Mouse (Mus musculus): ENCODE measurements around the gene Susd1.
A peak's percentile ranks its signal among the peaks of the same experiment; 100 is the strongest.

Susd1 gene

GRCm38 (mm10) chr4:59322733-59323132 lies 115.7 kb downstream of the Susd1 start:
- DNase-seq (ENCODE audit: low read depth, low spot score), result no peak

GRCm38 (mm10) chr4:59322056-59322455 lies 116.4 kb downstream of the Susd1 start:
- DNase-seq (ENCODE audit: low read depth, low spot score), result no peak

- no peak for DNase-seq (ENCODE audit: low read depth, low spot score)
These were observed 117.0 kb downstream of the Susd1 start for GRCm38 (mm10) chr4:59321181-59322008.

GRCm38 (mm10) chr4:59319136-59319941 lies 119.1 kb downstream of the Susd1 start:
- DNase-seq (ENCODE audit: low read depth, low spot score), result peak; percentile 30

GRCm38 (mm10) chr4:59318602-59319001 lies 119.8 kb downstream of the Susd1 start:
- DNase-seq (ENCODE audit: low read depth, low spot score), result no peak

GRCm38 (mm10) chr4:59315553-59316405 lies 122.7 kb downstream of the Susd1 start:
- DNase-seq (ENCODE audit: low read depth, low spot score), result no peak

GRCm38 (mm10) chr4:59314939-59315552 lies 123.4 kb downstream of the Susd1 start:
- DNase-seq (ENCODE audit: low read depth, low spot score), result no peak

- DNase-seq (ENCODE audit: low read depth, low spot score), result peak; percentile 84
These were observed 125.5 kb downstream of the Susd1 start for GRCm38 (mm10) chr4:59312945-59313344.

GRCm38 (mm10) chr4:59310590-59310989 lies 127.8 kb downstream of the Susd1 start:
- no peak for DNase-seq (ENCODE audit: low read depth, low spot score)

GRCm38 (mm10) chr4:59307841-59308589 lies 130.4 kb downstream of the Susd1 start:
- DNase-seq (ENCODE audit: low read depth, low spot score), result no peak

GRCm38 (mm10) chr4:59302387-59302786 lies 136.0 kb downstream of the Susd1 start:
- DNase-seq (ENCODE audit: low read depth, low spot score), result no peak

GRCm38 (mm10) chr4:59301025-59301815 lies 137.2 kb downstream of the Susd1 start:
- DNase-seq (ENCODE audit: low read depth, low spot score), result no peak

- DNase-seq (ENCODE audit: low read depth, low spot score), result no peak
These were observed 139.5 kb downstream of the Susd1 start for GRCm38 (mm10) chr4:59298719-59299496.

GRCm38 (mm10) chr4:59295127-59295526 lies 143.3 kb downstream of the Susd1 start:
- no peak for DNase-seq (ENCODE audit: low read depth, low spot score)

- DNase-seq (ENCODE audit: low read depth, low spot score), result no peak
These were observed 143.8 kb downstream of the Susd1 start for GRCm38 (mm10) chr4:59294661-59295060.

- no peak for DNase-seq (ENCODE audit: low read depth, low spot score)
These were observed 146.3 kb downstream of the Susd1 start for GRCm38 (mm10) chr4:59291914-59292718.

- no peak for DNase-seq (ENCODE audit: low read depth, low spot score)
These were observed 147.4 kb downstream of the Susd1 start for GRCm38 (mm10) chr4:59290972-59291576.

GRCm38 (mm10) chr4:59287103-59287502 lies 151.3 kb downstream of the Susd1 start:
- no peak for DNase-seq (ENCODE audit: low read depth, low spot score)
